Mouse (Mus musculus) E14TG2a.4 (cell line): ENCODE results near the gene Sufu.

ENCODE experiments used
- CTCF ChIP-seq: conservative IDR thresholded peaks from 2 replicates; pipeline ENCODE4 v1.5.1; 2014; ENCODE audit warnings: low read length
- NANOG ChIP-seq: IDR thresholded peaks from 2 replicates; pipeline ENCODE4 v1.6.1; 2014; ENCODE audit warnings: borderline replicate concordance, low read length, mixed read lengths
- POU5F1 ChIP-seq: IDR thresholded peaks from 2 replicates; pipeline ENCODE4 v1.6.1; 2014; ENCODE audit warnings: low read length, borderline replicate concordance

DNA sequence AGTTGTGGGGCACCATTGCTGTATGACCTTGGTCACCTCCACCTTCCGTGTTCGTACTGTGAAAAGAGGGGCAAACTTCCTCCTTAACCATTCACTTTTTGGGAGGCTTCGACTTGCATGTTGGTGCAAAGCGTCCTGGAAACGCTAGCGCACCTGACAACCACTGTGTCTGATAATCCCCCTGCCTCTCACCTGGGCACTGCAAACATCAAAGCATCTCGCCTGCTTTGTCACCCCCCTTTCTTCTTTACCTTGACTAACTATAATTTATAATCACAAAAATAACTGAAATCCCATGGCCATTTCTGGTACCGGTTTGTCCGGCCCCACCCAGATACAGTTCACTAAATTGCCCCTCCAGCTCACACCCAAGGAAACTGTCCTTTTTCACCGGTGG is 2.0 kb upstream of the Sufu start:
- TF ChIP-seq CTCF, result no peak
- no peak for TF ChIP-seq POU5F1
- no peak for TF ChIP-seq NANOG
